Mouse (Mus musculus) liver, postnatal 0 days (tissue): ENCODE results near the gene Pxmp4.

Experiments
- CTCF ChIP-seq: sonication (generic); IDR thresholded peaks from 2 replicates; pipeline ENCODE4 v1.5.1; 2016; ENCODE audit warnings: antibody characterized with exemption, low read depth
- EP300 ChIP-seq: IDR thresholded peaks from 2 replicates; pipeline ENCODE4 v1.6.1; 2016; ENCODE audit warnings: antibody characterized with exemption, low read depth, mild to moderate bottlenecking

DNA sequence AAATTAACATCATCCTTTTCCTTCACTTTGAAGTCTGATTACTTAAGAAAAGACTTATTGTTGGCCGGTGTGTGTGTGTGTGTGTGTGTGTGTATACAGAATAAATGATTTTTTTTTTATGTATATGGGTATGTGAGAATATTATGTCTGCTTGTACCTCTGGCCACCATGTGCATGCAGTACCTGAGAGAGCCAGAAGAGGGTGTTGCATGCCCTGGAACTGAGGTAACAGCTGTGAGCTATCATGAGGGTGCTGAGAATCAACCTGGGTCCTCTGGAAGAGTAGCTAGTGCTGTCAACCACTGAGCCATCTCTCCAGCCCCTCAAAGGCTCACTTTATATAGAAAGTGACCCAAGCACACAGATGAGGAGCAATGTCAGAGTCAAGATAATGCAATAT, 22.1 kb downstream of the Pxmp4 start:
- peak; percentile 53 for TF ChIP-seq CTCF
- TF ChIP-seq EP300: no peak
